Mouse (Mus musculus): ENCODE results near the gene Pvalb. TPM values are rescaled to one million over a fixed set of nuclear protein-coding genes. Genes with fewer than 3 reads are reported as not detected.
A peak's percentile ranks its signal among the peaks of the same experiment; 100 is the strongest.

The Pvalb gene
- over 10,000 TPM; 13,440 to 14,162 TPM for total RNA-seq (2021)
- long read RNA-seq, experiment 1, transcript Pvalb-202 (5 exons, 953 nt), result major isoform, 2,491 of 3,353 reads
- long read RNA-seq, experiment 1, transcript Pvalb-201 (4 exons, 977 nt), result minor isoform, 71 of 3,353 reads
- long read RNA-seq, experiment 1, partial matches to known transcripts, result 439 of 3,353 reads
- long read RNA-seq, experiment 1, other reads (novel, unspliced or antisense), result 352 of 3,353 reads
- long read RNA-seq, experiment 2, transcript Pvalb-201 (4 exons, 977 nt), result minor isoform, 39 of 1,948 reads
- long read RNA-seq, experiment 2, transcript Pvalb-202 (5 exons, 953 nt), result major isoform, 1,386 of 1,948 reads
- long read RNA-seq, experiment 2, partial matches to known transcripts, result 206 of 1,948 reads
- long read RNA-seq, experiment 2, other reads (novel, unspliced or antisense), result 317 of 1,948 reads

GRCm38 (mm10) chr15:78206312-78206711, at the start of gene Pvalb:
TSS of gene Pvalb (minus strand) at chr15:78206400.
- DNase-seq (ENCODE audit: low spot score), result peak; percentile 75

GRCm38 (mm10) chr15:78254751-78255150, 48.6 kb upstream of the Pvalb start:
- no peak for DNase-seq (ENCODE audit: low spot score)

GRCm38 (mm10) chr15:78248410-78248809, 42.2 kb upstream of the Pvalb start:
- DNase-seq (ENCODE audit: low spot score), result no peak

- DNase-seq (ENCODE audit: low spot score), result no peak
These were observed 41.5 kb upstream of the Pvalb start for GRCm38 (mm10) chr15:78247659-78248058.

GRCm38 (mm10) chr15:78246143-78247116, 40.2 kb upstream of the Pvalb start:
- DNase-seq (ENCODE audit: low spot score), result no peak

GRCm38 (mm10) chr15:78244695-78245492, 38.7 kb upstream of the Pvalb start, which contains the start of gene Ncf4:
TSS of gene Ncf4 (plus strand) at chr15:78244801.
- DNase-seq (ENCODE audit: low spot score), result no peak

- DNase-seq (ENCODE audit: low spot score), result no peak
These were observed 37.6 kb upstream of the Pvalb start for GRCm38 (mm10) chr15:78243774-78244173.

GRCm38 (mm10) chr15:78243061-78243460, 36.9 kb upstream of the Pvalb start:
- DNase-seq (ENCODE audit: low spot score), result peak; percentile 81

- DNase-seq (ENCODE audit: low spot score), result peak; percentile 75
These were observed 35.1 kb upstream of the Pvalb start for GRCm38 (mm10) chr15:78241335-78241734.

- DNase-seq (ENCODE audit: low spot score), result peak; percentile 74
These were observed 33.9 kb upstream of the Pvalb start for GRCm38 (mm10) chr15:78239956-78240617.

GRCm38 (mm10) chr15:78239453-78239852, 33.3 kb upstream of the Pvalb start:
- peak; percentile 81 for DNase-seq (ENCODE audit: low spot score)

GRCm38 (mm10) chr15:78234823-78235509, 28.8 kb upstream of the Pvalb start:
- no peak for DNase-seq (ENCODE audit: low spot score)

- DNase-seq (ENCODE audit: low spot score), result no peak
These were observed 25.4 kb upstream of the Pvalb start for GRCm38 (mm10) chr15:78231346-78232331.

- DNase-seq (ENCODE audit: low spot score), result peak; percentile 64
These were observed 21.6 kb upstream of the Pvalb start for GRCm38 (mm10) chr15:78227816-78228215.

- no peak for DNase-seq (ENCODE audit: low spot score)
These were observed 9.1 kb upstream of the Pvalb start for GRCm38 (mm10) chr15:78215269-78215668.

- peak; percentile 47 for DNase-seq (ENCODE audit: low spot score)
These were observed 5.2 kb upstream of the Pvalb start for GRCm38 (mm10) chr15:78211367-78211766.

GRCm38 (mm10) chr15:78210203-78210602, 4.0 kb upstream of the Pvalb start:
- DNase-seq (ENCODE audit: low spot score), result no peak

GRCm38 (mm10) chr15:78205192-78205591, 1.0 kb downstream of the Pvalb start:
- DNase-seq (ENCODE audit: low spot score), result peak; percentile 90
